Mouse (Mus musculus) cerebellum, adult 2 months (tissue): ENCODE results near the gene Aox2.

ENCODE experiments used
- CTCF ChIP-seq: fragments of 200-500 bp; IDR thresholded peaks from 2 replicates; pipeline ENCODE4 v1.5.1; 2011; ENCODE audit warnings: low read depth, mild to moderate bottlenecking, control low read depth, low read length, moderate library complexity, borderline replicate concordance; ENCODE audit not compliant: insufficient read depth
- POLR2A ChIP-seq: fragments of 200-500 bp; IDR thresholded peaks from 2 replicates; pipeline ENCODE4 v1.6.1; 2011; ENCODE audit warnings: low read length, control low read depth, borderline replicate concordance; ENCODE audit not compliant: insufficient read depth

- TF ChIP-seq CTCF (no peak), POLR2A (no peak)
These were observed 146.4 kb downstream of the Aox2 start for GRCm38 (mm10) chr1:58424551-58424950.
